Mouse (Mus musculus) kidney, embryonic 16.5 days (tissue): Measurements from ENCODE around the gene Smim1. TPM values are rescaled to one million over a fixed set of nuclear protein-coding genes. Genes with fewer than 3 reads are reported as not detected.

Experiments
- ATAC-seq: fragments of 200-750 bp; cut with Nextera tagmentation; 2 replicates; pipeline ENCODE4 v1.8.0; 2017; ENCODE audit warnings: moderate TSS enrichment; ENCODE audit not compliant: low FRiP score, low TSS enrichment
- H3K27ac ChIP-seq: fragments of 300-500 bp; sonication (generic); 2 replicates; pipeline ENCODE4 v1.5.1; 2014; ENCODE audit warnings: low read length
- H3K27me3 ChIP-seq: fragments of 300-500 bp; sonication (generic); 2 replicates; pipeline ENCODE4 v1.6.1; 2014; ENCODE audit warnings: low read length, control low read depth, mixed read lengths; ENCODE audit not compliant: insufficient read depth
- H3K36me3 ChIP-seq: fragments of 300-500 bp; sonication (generic); 2 replicates; pipeline ENCODE4 v1.6.1; 2014; ENCODE audit warnings: low read length, control low read depth, mixed read lengths; ENCODE audit not compliant: insufficient read depth
- H3K4me1 ChIP-seq: fragments of 300-500 bp; sonication (generic); 2 replicates; pipeline ENCODE4 v1.6.1; 2014; ENCODE audit warnings: low read length, control low read depth, mixed read lengths; ENCODE audit not compliant: insufficient read depth
- H3K4me2 ChIP-seq: fragments of 300-500 bp; sonication (generic); replicated peaks from 2 replicates; pipeline ENCODE4 v1.6.1; 2014; ENCODE audit warnings: low read depth, low read length
- H3K4me3 ChIP-seq: fragments of 300-500 bp; sonication (generic); 2 replicates; pipeline ENCODE4 v1.5.1; 2014; ENCODE audit warnings: mild to moderate bottlenecking, low read length
- H3K9ac ChIP-seq: fragments of 300-500 bp; sonication (generic); replicated peaks from 2 replicates; pipeline ENCODE4 v1.6.1; 2014; ENCODE audit warnings: low read length
- H3K9me3 ChIP-seq: fragments of 300-500 bp; sonication (generic); 2 replicates; pipeline ENCODE4 v1.6.1; 2016; ENCODE audit warnings: low read length, control low read depth
- WGBS: fragments of 180-500 bp; shearing (Covaris S2); extraction: QIAGEN DNeasy Blood & Tissue Kit; methylation state at CpG from one replicate; pipeline ENCODE4 v1.1.7; 2014; 5-methylcytosine and 5-hydroxymethylcytosine counted together
- polyA plus RNA-seq: library from polyadenylated mRNA; unstranded; fragments of >200 nt; fragmentation: Nextera tagmentation; extraction: Ambion mirVana; gene quantifications from 2 replicates; pipeline ENCODE4 v1.2.1, GENCODE M21; 2015

Smim1 gene
- polyA plus RNA-seq, 1 experiment from 2014 or later: 66.1 TPM

DNA sequence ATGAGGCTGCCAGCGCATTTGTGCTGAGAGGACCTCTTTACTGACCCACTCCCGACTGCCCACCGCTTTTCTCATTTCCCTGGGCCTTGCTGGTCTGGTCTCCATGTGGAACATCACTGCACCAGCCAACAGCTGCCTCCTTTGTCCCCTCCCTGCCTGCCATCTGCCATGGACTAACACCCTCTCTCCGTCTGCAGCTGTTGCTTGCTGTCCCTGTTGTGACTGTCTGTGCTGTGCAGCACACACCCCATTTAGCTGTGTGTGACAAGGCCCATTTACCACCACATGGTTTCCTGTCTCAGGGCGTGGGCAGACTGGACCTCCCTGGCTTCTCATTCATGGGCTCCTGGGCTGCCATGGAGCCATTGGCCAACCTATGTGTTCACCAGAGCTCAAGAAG lies 20.5 kb downstream of the Smim1 start:
- 85% methylated on average over 5 of the region's 5 CpGs for WGBS
- Histone ChIP-seq H3K27me3 (no peaks in the 10 kb centered on the region), H3K9me3 (no peaks in the 10 kb centered on the region), H3K4me3 (no peak overlapping the region), H3K9ac (no peak overlapping the region), H3K36me3 (peaks cover 37% of the 10 kb centered on the region), H3K27ac (no peak overlapping the region), H3K4me1 (no peaks in the 10 kb centered on the region), H3K4me2 (no peak overlapping the region)
- ATAC-seq: no peak

DNA sequence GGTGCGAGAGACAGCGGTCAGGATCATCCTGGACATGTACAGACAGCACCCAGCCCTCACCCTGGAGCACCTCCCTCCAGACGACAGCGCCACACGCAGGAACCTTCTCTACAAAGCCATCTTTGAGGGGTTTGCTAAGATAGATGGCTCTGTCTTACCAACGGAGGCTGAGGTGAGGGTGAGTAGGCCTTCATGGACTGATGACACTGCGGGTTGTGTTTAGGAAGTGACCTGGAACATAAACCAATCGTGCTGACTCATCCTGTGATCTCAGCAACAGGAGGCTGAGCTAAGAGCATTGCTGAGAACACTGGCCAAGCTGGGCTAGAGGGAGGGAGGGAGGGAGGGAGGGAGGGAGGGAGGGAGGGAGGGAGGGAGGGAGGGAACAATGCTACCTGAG lies 32.5 kb downstream of the Smim1 start:
- Histone ChIP-seq H3K36me3 (peaks cover 80% of the 10 kb centered on the region), H3K4me2 (no peak overlapping the region), H3K9ac (no peak overlapping the region), H3K4me3 (no peak overlapping the region), H3K4me1 (no peaks in the 10 kb centered on the region), H3K9me3 (no peaks in the 10 kb centered on the region), H3K27me3 (no peaks in the 10 kb centered on the region), H3K27ac (no peak overlapping the region)
- WGBS: 92% methylated on average over 8 of the region's 8 CpGs
- ATAC-seq: no peak

DNA sequence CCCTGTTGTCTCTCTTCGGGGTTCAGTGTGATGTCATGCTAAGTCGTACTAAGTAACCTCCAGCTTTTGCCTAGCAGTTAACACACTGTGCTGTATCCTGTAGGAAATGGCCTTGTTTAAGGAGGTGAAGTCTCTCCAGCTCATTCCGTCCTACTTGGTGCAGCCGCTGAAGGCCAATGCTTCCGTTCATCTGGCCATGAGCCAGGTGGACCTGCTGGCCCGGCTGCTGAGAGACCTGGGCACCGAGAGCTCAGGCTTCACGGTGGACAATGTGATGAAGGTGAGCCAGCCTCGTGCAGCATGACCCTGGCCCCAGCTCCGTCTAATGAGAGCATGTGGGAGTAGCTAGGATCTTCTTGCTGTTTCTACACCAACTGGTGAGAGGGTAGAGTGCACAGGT lies 33.3 kb downstream of the Smim1 start:
- H3K4me3 ChIP-seq: no peak overlapping the region
- no peak overlapping the region for H3K9ac ChIP-seq
- H3K36me3 ChIP-seq: peaks cover 79% of the 10 kb centered on the region
- no peaks in the 10 kb centered on the region for H3K9me3 ChIP-seq
- H3K27me3 ChIP-seq: no peaks in the 10 kb centered on the region
- no peak overlapping the region for H3K4me2 ChIP-seq
- 75% methylated on average over 10 of the region's 10 CpGs for WGBS
- H3K27ac ChIP-seq: no peak overlapping the region
- no peaks in the 10 kb centered on the region for H3K4me1 ChIP-seq
- ATAC-seq: no peak

DNA sequence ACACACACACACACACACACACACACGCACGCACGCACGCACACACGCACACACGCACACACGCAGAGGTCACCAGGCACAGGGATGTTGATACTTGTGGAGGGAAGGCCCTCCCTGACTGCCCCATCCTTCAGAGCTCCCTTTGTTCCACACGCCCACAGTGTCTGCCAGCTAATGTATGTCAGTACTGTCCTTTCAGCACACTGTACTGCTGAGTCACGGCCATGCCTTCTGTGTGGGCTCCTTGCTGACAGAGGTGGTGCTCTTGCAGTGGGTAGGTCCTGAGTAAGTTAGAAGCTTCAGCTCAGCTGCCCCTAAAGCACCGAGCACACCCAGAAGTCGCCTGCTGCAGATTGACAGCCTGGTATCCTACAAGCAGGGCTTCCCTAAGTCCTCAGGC lies 45.6 kb downstream of the Smim1 start:
- Histone ChIP-seq H3K36me3 (peaks cover 41% of the 10 kb centered on the region), H3K27me3 (no peaks in the 10 kb centered on the region), H3K4me1 (peaks cover 11% of the 10 kb centered on the region), H3K4me2 (no peak overlapping the region), H3K9ac (no peak overlapping the region), H3K27ac (no peak overlapping the region), H3K4me3 (no peak overlapping the region), H3K9me3 (no peaks in the 10 kb centered on the region)
- no peak for ATAC-seq
- WGBS: 86% methylated on average over 11 of the region's 11 CpGs

DNA sequence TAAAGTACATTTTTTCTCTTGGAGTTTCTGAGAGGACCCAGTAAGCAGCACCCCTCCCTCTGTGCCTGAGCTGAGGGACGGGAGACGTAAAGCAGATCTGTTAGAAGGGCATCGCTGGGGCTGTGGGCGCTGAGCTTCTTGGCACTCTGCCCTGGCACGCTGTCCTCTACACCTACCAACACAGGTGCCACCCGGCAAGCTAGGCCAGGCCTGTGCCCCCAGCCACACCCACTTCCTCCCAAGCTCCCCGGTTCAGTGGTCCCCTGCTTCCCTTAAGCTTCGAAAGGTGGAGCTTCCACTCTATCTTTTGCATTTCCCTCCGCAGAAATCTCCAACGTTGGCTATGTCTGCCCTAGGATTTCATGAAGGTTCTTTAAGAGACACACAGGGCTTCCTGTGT lies 46.8 kb downstream of the Smim1 start:
- H3K4me1 ChIP-seq: peaks cover 13% of the 10 kb centered on the region
- no peak for ATAC-seq
- no peak overlapping the region for H3K27ac ChIP-seq
- 88% methylated on average over 10 of the region's 10 CpGs for WGBS
- peaks cover 29% of the 10 kb centered on the region for H3K36me3 ChIP-seq
- H3K4me3 ChIP-seq: no peak overlapping the region
- no peaks in the 10 kb centered on the region for H3K9me3 ChIP-seq
- no peak overlapping the region for H3K4me2 ChIP-seq
- no peaks in the 10 kb centered on the region for H3K27me3 ChIP-seq
- H3K9ac ChIP-seq: no peak overlapping the region

DNA sequence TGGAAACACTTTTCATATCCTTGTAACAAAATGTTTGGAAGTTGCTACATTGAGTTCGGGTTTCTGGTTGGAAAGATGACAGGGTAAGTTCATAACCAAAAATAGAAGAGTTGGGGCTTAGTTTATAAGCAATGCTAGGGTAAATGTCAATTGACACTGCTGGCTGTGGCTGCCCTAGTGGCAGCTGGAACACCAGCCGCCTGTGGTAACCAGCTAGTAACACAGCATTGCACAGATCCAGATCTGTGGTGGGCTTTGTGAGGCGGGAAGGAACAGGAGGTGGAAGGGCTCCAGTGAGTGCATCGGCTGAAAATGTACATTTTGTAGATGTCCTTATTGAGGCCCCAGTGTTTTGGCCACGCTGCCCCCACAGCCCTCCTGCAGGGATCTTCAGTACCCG lies 50.3 kb downstream of the Smim1 start:
- Histone ChIP-seq H3K9ac (peak overlapping the region; percentile 94), H3K9me3 (no peaks in the 10 kb centered on the region), H3K27me3 (no peaks in the 10 kb centered on the region), H3K4me1 (peaks cover 18% of the 10 kb centered on the region), H3K27ac (no peak overlapping the region), H3K36me3 (peaks cover 16% of the 10 kb centered on the region), H3K4me2 (peak overlapping the region; percentile 97), H3K4me3 (peak overlapping the region; percentile 84)
- ATAC-seq: no peak
- WGBS: 38% methylated on average over 6 of the region's 6 CpGs

DNA sequence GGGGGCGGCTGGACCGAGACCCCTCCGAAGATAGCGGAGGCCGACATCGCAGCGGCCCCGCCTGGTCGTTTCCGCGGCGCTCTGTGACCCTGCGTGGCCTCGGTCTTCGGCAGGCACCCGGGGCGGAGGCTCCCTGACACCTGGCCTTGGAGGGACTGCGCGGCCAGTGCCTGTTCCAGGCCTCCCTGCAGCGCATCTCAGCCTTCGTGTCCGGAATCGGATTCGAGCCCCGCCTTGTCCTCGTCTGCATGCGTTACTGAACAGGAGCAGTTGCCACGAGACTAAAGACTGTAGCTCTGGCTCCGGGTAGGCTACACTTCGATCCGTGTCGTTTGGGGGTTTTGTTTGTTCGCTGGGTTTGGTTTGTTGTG lies 50.8 kb downstream of the Smim1 start:
- peak overlapping the region; percentile 84 for H3K4me3 ChIP-seq
- peaks cover 18% of the 10 kb centered on the region for H3K4me1 ChIP-seq
- H3K27ac ChIP-seq: 0 out of 2 replicates have a peak overlapping the region, but pooled peaks have one; percentile 32
- H3K9ac ChIP-seq: peak overlapping the region; percentile 94
- no peaks in the 10 kb centered on the region for H3K9me3 ChIP-seq
- peaks cover 20% of the 10 kb centered on the region for H3K36me3 ChIP-seq
- ATAC-seq: peak; percentile 73; the same call in 1 of the 2 replicates
- WGBS: under 1% methylated on average over 33 of the region's 33 CpGs
- no peaks in the 10 kb centered on the region for H3K27me3 ChIP-seq
- H3K4me2 ChIP-seq: peak overlapping the region; percentile 97

DNA sequence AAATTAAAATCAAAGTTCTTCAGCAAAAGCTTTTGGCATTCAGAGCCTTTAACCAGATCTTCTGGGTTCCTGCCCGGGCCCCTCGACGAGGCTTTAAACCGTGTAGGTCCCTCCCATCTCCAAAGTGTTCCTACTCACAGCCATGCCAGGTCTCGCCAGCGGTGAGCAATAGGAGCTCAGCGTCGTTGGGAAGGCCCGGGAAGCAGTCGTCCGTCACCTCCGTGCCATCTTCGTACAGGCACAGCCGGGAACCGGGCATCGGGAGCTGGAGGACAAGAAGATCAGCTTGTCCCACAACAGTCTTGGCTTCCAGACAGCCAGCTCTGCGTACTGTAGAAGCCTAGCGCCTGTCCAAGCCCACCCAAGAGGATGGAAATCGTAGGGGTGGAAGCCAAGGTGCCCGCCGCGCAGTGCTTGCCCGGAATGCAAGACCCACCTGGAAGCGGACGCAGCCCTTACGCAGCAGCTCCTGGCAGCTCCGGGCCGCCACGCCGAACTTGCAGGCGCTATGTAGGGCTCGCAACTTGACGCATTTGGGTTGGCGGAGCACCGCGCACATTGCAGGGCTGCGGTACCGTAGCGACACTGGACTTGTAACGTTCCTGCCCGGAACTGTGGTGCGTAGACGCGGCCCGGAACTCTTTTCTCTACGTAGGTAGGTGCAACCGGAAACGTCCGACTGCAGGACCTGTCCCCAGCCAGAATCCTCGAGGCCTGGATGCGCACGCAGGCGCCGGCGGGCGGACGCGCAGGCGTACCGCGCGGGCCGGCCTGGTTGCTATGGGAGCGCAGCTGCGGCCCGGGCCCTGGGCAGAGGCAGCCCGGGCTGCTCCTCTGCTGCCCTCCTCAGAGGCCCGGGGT lies 51.4 kb downstream of the Smim1 start, which contains the start of the genes Dffb and Cep104:
Gene Dffb (minus strand): TSS at position 696 of the 861 bp plus-strand sequence.
Gene Cep104 (plus strand): TSS at position 764 of the 861 bp plus-strand sequence.
- peak; percentile 98 for ATAC-seq
- Histone ChIP-seq H3K27me3 (no peaks in the 10 kb centered on the region), H3K9me3 (no peaks in the 10 kb centered on the region), H3K9ac (peak within 1 kb of the TSS; percentile 94), H3K4me1 (peaks cover 18% of the 10 kb centered on the region), H3K4me3 (peak within 1 kb of the TSS; percentile 84), H3K27ac (0 out of 2 replicates have a peak within 1 kb of the TSS, but pooled peaks have one; percentile 32), H3K4me2 (peak within 1 kb of the TSS; percentile 97), H3K36me3 (peaks cover 23% of the 10 kb centered on the region)
- WGBS: under 1% methylated on average over 68 of the region's 68 CpGs
